Mouse (Mus musculus) C2C12 (cell line): Measurements from ENCODE around the gene Glyctk.

Experiments
- CEBPB ChIP-seq: IDR thresholded peaks from one replicate; pipeline ENCODE4 v1.6.1; 2011; ENCODE audit warnings: low read depth, mild to moderate bottlenecking, control low read depth, moderate library complexity
- CTCF ChIP-seq: IDR thresholded peaks from one replicate; pipeline ENCODE4 v1.5.1; 2011; ENCODE audit not compliant: control insufficient read depth, insufficient read depth, insufficient read length
- FOSL1 ChIP-seq: IDR thresholded peaks from one replicate; pipeline ENCODE4 v1.8.0; 2011; ENCODE audit warnings: mild to moderate bottlenecking, low read length; ENCODE audit not compliant: poor library complexity, insufficient read depth, severe bottlenecking
- MAX ChIP-seq: IDR thresholded peaks from one replicate; pipeline ENCODE4 v1.6.1; 2011; ENCODE audit warnings: mild to moderate bottlenecking, control low read depth
- MYOD1 ChIP-seq: IDR thresholded peaks from one replicate; pipeline ENCODE4 v1.6.1; 2011; ENCODE audit warnings: low read depth; ENCODE audit not compliant: control insufficient read depth, insufficient read length
- MYOG ChIP-seq: IDR thresholded peaks from one replicate; pipeline ENCODE4 v1.6.1; 2011; ENCODE audit not compliant: control insufficient read depth, insufficient read length; ENCODE audit errors: extremely low read depth
- USF1 ChIP-seq: IDR thresholded peaks from one replicate; pipeline ENCODE4 v1.6.1; 2011; ENCODE audit warnings: low read depth, mild to moderate bottlenecking, control low read depth, moderate library complexity

DNA sequence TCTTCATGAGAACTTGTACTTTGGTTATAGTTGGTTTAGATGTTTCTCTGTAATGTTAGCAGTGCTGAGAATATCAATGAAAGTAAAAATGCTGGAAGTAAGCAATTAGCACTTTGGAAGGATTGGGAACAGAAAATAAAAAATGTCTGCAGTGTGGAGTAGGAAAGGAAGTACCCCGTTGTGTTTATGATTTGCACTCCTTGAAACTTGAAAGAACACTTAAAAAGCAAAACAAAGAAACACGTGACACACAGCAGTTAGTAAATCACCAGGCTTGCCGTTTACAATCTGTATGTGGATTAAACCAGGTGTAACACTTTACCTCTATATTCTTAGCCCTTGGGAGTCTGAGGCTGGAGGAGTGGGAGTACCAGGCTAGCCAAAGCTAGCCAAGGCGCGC lies 18.8 kb upstream of the Glyctk start:
- TF ChIP-seq CEBPB (no peak), CTCF (no peak), FOSL1 (no peak), MYOD1 (no peak), MAX (no peak), MYOG (no peak), USF1 (no peak)
